Mouse (Mus musculus) hematopoietic stem cell, adult 5-6 weeks (primary cell): ENCODE measurements at regions not wholly inside any gene's neighbourhood (a gene's known extent, or its start where the extent isn't known, plus 50 kb on each side); places are given as distances from the start of the nearest gene placed in this dataset.
A peak's percentile ranks its signal among the peaks of the same experiment; 100 is the strongest.
"Not testable (repeated sequence)": the region's sequence is repeated elsewhere in the genome, so short reads cannot be mapped to it uniquely, and the experiment has no call there.

Source experiments
- ATAC-seq, 2 experiments: fragments of 125-278 bp in 1 of 2; replicated peaks in 1 of 2; 2 replicates each; pipeline ENCODE4 v1.8.0; 2016 to 2017; ENCODE audit warnings: inconsistent platforms in 2 of 2, mild to moderate bottlenecking in 2 of 2, moderate number of reproducible peaks in 2 of 2, low read depth in 1 of 2, moderate TSS enrichment in 1 of 2; ENCODE audit not compliant: low FRiP score in 2 of 2, poor library complexity in 2 of 2, severe bottlenecking in 2 of 2, insufficient read depth in 1 of 2, low TSS enrichment in 1 of 2

DNA sequence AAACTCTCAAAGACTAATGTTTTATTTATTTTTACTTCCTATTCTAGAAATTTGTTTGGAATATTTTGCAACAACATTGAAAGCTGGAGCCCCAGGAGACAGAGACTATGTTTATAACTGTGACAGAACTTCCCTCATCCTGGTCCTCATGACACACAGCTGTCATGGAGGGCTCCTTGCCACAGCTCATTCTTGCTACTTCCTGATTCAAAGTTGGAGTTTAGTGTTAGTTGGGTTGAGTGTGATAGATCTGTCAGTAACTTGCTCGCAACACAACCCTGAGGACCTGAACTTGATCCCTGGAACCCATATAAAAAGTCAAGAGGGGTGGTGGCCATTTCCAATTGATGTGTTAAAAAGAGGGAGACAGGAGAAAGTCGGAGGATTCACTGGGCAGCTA is 328.3 kb upstream of the Nox3 start:
- ATAC-seq, result no peak

DNA sequence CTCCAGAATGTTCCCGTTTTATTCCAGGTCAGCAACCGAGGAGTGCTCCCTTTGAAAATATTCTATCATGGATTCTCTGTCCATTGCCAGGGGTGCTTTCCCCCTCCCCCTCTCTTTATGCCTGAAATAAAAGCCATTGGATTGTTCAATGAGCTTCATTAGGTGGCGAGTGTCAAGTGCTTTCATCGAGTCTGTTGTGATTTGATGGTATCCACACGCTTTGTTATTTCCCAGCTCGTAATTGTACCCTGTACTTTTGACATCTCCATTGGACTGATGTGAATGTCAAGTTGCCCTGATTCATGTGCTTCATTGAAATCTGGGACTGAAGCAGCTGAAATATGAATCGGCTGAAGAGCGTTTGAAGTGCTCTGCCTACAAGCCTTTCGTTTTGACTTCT is 333.1 kb upstream of the Nox3 start:
- no peak for ATAC-seq

DNA sequence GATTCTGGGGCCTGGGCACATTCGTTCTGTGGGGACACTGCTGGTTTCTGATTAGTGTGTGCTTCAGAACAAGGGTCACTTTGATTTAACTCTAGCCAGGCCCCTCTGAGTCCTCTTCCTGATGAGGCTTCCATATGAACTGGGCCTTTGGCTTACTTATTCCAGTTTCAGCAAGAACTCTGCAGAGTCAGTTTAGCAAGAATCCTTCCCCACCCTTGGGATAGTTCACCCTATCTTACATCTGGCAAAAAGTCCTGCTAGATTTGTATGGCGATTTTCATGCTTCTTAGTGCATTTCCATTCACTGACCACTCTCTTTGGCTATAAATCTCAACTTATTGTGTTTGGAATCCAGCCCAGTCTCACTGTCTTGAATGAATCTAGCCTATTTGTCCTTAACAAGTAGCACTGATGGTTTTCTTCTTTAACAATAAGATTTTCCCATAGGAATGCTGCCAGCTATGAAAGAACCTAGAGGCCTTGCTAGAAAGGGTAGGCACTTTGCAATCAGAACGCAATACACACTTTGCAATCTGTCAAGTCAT is 338.8 kb upstream of the Nox3 start:
- no peak for ATAC-seq

DNA sequence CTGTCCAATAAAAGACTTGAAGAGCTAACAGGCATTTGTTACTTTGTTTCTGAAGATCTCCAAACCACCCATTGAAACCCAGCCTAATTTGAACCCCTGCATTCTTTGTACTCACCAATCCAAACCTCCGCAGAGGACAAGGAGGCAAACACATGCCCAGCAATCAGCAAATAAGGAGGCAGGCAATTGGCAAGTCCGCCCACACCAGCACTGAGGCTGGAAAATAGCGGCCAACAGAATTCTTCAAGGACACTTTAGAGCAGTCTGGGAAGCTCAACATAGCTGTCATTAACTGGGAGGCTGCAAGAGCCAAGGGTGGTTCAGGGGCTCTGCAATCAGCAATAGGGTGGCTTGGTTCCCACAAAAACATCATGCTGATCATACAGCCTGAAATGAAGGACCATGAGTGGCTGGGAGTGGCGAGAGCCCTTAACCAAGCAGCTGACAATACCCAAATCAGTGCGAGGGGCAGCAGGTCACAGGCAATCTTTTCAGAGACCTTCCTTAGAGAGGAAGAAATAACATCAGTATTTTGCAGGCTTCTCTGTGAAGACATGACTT is 344.1 kb upstream of the Nox3 start:
- ATAC-seq, result no peak

DNA sequence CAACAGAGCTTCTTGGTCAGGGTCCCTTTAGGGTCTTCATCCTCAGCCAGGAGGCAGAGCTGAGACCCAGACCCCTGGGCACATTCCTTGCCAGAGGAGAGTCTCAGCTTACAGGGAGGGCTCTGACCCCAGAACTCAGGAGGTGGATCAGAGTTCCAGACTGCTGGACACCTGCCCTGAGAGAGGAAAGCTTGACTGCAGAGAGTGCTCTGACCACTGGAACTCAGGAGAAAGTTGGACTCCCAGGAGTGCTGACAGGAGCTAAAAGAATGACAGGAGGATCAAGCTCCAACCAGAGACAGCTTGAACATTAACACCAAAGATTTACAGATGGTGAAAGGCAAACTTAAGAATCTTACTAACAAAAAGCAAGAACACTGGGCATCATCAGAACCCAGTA is 364.1 kb upstream of the Nox3 start:
- not testable (repeated sequence) for ATAC-seq

DNA sequence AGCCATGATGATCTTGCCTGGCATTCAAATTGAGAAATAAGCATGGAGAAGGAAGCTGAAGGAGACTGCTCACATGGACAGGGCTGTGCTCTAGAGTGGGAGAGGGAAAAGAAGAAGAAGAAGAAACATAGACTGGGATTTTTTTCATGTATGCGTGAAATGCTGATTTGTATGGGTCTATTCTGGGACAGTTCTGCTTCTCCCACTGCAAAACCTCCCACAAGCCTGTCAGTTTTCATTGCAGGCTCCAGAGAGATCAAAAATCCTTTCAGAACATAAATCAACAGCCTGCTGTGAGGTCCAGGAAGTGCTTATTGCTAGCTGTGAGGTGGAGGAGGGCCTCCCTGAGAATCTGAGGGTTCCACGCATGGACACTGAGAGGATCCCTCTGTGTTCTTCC is 377.3 kb upstream of the Nox3 start:
- no peak for ATAC-seq

DNA sequence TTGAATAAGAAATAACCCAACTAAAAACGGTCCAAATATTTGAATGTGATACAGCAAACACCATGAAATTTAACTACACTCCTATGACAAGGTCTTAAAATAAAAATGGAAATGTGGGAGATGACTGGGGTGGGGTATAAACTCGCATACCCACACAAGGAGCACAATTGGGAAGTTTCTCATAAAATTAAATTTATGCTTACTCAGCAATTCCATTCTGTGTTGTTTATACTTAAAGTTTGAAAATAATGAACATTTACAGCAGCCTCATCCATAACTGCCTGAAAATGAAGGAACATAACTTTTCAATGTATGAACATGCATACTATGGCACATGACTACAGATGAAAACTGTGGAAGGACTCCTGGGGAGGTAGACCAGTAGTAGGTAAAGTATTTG is 384.5 kb upstream of the Nox3 start:
- ATAC-seq, result no peak

DNA sequence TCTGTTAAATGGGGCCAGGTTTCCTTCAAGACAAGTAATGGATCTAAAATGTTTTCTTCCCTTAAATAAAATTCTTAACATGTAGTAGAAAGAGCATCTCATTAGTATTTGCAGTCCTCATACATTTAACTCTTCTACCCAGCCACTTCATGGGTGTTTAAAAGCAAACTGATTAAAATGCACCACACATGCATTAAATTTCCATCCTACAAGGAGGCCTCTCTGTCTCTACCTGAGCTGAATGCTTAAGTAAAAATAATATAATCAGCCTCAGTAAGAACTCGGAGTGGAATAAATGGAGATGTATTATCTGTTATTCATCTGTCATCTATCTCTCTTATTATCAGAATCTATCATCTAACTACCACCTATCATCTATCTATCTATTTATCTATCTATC is 398.6 kb upstream of the Nox3 start:
- no peak for ATAC-seq

DNA sequence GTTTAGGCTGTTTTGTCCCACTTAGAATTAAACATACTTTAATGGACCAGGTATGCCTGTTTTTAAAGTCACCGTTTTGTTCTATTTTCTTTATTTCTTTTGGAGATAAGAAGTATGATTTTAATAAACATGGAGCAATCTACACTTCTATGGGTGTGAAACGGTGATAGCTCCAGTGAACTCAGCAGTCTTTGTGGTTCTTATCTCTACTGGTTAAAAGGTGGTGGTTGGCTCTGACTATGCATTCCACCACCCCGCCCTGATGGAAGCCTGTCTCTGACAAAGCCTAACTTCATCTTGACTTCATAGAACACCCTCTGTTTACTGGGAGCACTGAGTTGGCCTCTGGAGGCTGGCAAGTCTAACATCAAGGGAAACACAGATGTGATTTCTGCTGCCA is 407.3 kb upstream of the Nox3 start:
- no peak for ATAC-seq

DNA sequence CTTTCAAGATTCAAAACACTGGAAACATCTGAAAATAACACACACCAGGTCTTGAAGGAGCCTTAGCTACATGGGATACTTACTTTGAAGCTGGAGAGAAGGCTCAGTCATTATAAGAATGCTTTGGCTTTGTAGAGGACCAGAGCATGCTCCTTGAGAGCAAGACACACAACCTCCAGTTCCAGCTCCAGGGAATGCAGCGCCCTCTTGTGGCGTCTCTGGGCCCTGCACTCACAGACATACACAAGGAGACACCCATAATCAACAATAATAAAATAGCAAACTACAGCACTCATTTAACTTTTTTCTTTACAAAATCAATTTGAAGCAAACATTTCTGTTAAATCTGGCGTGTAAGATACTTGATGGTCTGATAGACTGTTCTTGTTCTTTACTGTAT is 413.2 kb upstream of the Nox3 start:
- no peak for ATAC-seq

DNA sequence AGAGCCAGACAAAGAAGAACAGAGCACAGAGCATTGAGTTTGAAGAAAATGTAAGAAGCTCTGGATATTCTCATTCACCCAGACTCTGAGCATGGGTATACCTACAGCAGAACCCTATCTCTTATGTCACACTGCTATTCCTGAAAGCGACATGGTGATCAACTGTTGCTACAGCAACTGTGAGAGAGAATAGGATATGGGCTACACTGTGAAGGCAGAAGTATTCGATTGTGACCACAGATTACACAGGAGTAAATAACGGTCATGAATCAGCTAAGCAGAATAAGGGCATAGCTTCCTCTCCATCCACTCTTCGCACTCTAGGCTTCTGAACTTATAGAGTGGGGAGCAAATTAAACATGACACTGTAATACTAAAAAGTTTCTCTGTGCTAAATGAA is 417.0 kb upstream of the Nox3 start:
- no peak for ATAC-seq

DNA sequence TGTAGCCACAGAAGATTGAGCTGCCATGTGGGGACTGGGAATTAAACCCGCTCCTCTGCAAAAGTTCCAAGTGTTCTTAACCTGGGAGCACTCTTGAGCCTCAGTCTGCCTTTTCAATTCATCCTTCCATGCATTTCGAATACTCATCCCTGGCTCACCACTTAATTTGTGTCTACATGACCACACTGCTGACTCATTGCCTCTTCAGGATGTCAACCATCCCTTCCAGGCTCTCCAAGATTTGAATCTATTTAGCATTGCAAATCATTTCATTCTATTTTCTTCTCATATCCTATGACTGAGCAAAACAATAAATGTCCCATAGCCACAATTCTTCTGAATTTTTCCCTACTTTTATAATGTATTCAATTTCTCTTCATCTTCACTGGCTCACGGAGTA is 420.4 kb upstream of the Nox3 start:
- no peak for ATAC-seq

DNA sequence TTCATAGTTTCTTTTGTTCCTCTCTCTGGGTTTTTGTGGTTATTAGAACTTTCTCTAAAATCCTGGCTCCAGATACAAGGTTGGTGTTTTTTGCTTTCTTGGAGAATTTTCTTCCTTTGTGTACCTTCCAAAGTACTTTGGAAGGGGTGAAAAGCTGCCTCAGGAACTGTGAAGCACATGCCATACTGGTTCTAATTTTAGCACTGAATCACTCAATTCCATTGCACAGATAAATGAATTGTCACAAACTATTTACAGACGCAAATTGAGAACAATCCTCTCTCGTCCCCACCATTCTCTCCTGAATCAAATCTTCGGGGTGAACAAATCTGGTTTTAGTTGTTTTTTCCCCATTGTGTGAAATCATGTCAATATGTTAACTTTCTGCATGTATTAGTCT is 437.6 kb upstream of the Nox3 start:
- no peak for ATAC-seq

DNA sequence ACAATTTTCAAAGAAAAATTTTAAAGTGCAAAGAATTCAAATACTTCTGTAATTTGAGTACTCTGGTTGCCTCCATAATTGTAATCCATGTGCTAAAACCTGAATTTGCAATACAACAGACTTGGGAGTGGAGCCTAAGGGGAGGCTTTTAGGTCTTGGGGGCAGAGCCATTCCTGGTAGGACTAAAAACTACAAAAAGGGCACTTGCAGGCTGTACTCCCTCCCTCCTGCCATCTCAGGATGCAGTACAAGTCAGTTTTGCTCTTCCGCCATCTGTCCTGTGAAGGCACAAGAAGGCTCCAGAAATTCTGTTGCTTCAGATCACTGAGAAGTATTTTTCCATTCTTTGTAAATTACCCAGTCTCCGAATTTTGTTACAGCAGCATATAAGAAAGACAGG is 467.4 kb upstream of the Nox3 start:
- no peak for ATAC-seq

DNA sequence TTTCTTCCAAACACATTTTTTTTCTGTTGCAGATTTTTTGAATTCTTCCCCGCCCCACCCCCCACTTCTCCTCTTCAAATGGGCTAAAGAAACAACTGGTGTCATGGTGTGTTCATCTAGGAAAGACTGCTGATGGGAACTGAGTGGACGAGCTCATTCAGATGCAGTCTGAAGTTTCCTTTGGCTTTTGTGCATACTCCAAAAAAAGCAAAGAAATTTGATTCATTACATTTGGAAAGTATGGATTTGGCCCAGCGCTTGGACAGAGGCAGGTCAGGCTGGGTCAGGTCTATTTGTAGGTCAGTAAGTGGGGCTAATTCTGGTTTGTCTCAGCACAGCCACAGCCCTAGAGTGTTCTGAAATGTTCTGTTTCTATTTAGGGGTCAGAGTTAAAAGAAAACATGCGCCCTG is 477.9 kb upstream of the Nox3 start:
- no peak for ATAC-seq

DNA sequence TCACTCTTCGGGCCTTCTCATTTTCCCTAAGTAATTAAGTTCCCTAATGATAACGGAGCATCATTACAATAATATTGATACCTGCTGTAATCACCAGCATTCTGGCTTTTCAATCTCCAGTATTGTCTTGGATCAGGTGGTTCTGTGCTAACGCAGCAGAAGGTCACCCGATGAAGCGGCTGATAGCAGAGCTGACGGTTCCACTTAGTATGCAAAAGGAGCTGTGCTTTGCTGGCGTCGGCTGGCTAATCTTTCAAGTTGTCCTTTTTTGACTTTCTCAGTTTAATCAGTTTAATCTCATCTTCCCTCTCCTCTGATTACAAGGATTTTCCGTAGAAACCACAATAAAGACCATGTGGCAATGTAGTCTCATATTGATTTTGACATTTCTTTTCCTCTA is 478.9 kb upstream of the Nox3 start:
- no peak for ATAC-seq

DNA sequence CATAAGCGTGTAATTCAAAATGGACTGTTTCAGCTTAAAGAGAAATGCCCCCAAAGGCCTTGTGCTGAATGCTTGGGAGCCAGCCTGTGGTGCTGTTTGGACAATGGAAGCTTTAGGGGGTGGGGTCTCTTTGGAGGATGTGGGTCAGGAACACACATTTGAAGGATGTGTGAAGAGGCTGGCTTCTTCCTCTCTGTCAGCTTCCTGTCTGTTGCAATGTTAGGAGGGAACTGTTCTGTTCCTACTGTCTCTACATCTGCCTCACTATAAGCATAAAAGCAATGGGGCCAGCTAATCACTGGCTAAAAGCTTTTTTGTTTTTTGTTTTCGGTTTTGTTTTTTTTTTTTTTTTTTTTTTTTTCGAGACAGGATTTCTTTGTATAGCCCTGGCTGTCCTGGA is 480.5 kb upstream of the Nox3 start:
- peak in 1 of 2 experiments; percentile 25; a peak in 1 of 4 replicates for ATAC-seq

DNA sequence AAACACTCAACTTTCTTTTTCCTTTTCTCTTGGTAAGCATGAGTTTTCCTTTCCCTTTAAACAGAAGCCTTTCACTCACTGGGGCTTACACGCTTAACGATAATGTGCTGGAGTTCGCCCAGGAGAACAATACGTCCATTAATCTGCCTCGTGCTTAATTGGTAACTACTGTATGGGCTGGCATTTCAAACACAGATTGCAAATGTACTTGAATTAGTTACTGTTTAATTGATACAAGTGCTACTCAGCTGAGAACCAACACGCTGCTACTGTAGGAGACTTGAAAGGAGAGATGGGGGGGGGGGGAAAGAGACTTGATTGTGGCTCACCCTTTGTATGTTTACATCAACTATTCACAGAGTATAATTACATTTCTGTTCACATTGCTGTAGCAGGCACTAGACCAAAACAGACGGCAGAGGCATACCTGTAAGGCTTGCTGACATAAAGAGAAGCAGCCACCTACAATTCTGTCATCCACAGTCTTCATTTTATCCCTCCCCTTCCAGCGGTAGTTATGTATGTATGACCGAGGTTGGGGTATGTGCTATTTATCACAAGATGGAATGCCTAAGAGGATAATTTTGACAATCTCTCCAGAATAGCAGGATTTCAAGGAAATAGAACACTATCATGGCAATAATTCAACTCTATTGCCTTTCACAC is 481.6 kb upstream of the Nox3 start:
- ATAC-seq, result no peak

DNA sequence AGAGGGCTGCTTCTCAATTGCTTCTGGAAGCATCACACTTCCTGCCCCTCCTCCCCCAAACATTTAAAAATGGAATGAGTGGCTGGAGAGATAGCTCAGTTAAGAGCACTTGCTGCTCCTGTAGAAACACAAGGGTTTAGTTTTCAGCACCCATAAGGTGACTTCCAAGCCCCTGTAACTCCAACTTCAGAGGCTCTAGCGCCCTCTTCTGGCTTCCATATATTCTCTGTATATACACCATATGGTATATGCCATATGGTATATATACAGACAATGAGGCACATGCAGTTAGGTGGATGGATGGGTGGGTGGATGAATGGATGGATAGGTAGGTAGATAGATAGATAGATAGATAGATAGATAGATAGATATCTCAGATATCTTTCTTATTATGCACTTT is 483.2 kb upstream of the Nox3 start:
- ATAC-seq, result no peak
